Mouse (Mus musculus) brain, embryonic 18.5 days (tissue): ENCODE results near the gene Asb18.

Experiments used
- DNase-seq: peaks from one replicate; pipeline ENCODE4 v3.0.0-alpha.2; 2012; ENCODE audit warnings: low read depth, low spot score

The Asb18 gene

GRCm38 (mm10) chr1:89933028-89933427, 81.4 kb downstream of the Asb18 start:
- no peak for DNase-seq

DNA sequence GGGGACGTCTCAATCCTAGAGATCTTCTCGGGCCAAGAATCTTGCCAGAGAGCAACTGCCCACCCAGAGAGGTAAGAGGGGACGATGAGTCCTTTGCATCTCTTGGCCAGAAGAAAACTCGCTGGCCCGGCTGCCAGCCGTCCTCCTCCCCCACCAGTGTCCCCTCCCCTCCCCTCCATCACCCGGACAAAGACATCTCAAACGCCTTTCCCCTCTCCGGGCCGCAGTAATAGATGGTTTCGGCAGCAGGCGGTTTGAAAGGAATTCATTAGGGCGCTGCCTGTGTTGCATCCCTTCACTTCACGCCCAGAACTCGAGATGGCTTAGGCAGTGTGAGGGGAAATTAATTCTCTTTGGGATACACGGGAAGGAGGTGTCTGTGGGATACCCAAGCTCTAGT, 81.8 kb downstream of the Asb18 start:
- DNase-seq = no peak

DNA sequence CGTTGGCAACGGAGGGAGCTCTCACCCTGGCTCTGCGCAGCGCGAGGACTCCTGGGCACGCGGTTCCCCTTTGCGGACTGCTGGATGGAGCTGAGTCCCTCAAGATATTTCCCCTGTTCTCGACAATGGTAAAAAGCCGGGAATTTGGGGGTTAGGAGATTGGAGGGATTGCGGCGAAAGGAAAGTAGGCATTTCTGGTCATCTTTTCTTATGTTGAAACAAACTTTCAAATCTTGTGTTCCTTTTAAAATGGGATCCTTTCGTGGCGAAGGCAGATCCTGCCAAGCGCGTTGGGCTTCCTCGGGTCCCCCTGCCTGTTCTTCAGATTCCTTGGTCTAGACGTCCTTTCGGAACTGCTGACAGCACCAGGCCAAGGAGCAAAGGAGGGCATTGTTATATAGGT, 82.4 kb downstream of the Asb18 start:
- no peak for DNase-seq

- no peak for DNase-seq
Measured at GRCm38 (mm10) chr1:89931120-89931519, 83.3 kb downstream of the Asb18 start, which contains the start of gene Gbx2. Gene Gbx2 (minus strand): TSS chr1:89931179.

GRCm38 (mm10) chr1:89930551-89930950, 83.9 kb downstream of the Asb18 start:
- DNase-seq = no peak

DNA sequence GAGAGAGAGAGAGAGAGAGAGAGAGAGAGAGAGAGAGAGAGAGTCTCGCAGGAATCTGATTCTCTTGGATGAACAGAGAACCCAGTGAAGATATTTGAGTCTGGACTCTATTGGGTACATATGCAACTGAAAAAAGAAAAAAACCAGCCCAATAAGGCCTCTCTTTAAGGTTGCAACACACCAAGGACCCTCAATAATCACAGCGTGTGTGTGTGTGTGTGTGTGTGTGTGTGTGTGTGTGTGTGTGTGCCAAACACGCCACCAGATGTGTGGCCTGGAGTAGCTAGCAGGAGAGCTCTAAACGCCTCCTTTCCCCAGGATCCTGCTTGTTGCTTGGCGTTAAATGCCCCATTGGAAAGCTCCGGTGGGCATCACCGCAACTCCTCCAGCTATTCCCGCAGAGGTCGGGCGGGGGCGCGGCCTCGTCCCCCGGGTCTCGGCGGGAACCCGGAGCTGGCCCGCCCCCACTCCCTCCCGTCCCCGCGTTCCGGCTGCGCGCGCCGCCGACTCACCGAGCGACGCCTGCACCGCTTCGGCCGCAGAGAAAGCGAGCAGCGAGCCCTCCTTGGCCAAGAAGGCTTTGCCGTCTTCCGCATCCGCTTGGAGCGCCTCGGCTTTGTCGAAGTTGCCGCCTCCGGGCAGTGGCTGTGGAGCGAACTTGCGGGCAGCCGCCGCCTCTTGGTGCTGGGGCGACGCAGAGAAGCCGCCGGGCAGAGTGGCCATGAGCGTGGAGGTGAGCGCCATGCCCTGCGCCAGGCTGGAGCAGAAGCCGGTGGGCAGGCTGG, 84.6 kb downstream of the Asb18 start:
- DNase-seq = no peak

- DNase-seq = no peak
Measured at GRCm38 (mm10) chr1:89929181-89929580, 85.3 kb downstream of the Asb18 start.

- no peak for DNase-seq
Measured at GRCm38 (mm10) chr1:89928676-89929075, 85.8 kb downstream of the Asb18 start.

GRCm38 (mm10) chr1:89927061-89927661, 87.3 kb downstream of the Asb18 start:
- no peak for DNase-seq

DNA sequence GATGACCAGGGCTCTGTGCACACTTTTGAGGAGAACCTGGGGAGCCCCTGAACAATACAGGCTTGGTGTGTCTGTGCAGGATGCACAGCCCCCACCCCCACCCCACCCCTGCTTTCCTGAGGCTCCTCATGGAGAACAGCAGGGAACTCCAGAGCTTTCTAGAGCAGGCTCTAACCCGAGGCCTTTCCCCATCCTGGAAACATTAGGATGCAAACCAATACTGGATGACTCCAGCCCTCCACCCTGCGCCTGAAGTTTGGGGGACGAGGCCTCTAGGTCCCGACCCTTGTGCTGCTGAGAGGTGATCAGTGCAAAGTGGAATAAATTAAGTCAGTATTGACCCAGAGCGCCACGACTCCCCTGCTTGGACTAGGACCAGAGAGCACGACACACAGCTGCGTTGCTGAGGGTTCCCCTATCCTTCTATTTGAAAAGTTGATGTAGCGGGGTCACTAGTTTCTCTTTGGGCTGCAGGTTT, 87.8 kb downstream of the Asb18 start:
- no peak for DNase-seq

- no peak for DNase-seq
Measured at GRCm38 (mm10) chr1:89925501-89926190, 88.8 kb downstream of the Asb18 start.

DNA sequence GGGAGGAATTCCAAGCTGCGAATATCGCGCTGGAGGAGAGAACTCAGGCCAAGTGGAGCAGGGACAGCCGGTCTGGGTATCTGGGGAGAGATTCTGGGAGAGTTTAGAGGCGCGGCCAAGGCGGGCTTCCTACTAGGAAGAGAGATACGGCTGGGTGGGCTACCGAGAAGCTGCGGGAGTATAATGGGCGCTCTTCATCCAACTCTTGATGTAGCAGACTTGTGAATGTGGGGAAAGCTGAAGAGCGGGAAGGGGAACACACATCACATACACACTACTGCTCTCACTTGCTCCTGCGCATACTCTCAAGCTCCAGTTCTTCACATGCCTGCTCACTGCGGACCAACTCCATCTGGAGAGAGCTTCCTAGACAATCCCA, 90.8 kb downstream of the Asb18 start:
- DNase-seq = no peak

DNA sequence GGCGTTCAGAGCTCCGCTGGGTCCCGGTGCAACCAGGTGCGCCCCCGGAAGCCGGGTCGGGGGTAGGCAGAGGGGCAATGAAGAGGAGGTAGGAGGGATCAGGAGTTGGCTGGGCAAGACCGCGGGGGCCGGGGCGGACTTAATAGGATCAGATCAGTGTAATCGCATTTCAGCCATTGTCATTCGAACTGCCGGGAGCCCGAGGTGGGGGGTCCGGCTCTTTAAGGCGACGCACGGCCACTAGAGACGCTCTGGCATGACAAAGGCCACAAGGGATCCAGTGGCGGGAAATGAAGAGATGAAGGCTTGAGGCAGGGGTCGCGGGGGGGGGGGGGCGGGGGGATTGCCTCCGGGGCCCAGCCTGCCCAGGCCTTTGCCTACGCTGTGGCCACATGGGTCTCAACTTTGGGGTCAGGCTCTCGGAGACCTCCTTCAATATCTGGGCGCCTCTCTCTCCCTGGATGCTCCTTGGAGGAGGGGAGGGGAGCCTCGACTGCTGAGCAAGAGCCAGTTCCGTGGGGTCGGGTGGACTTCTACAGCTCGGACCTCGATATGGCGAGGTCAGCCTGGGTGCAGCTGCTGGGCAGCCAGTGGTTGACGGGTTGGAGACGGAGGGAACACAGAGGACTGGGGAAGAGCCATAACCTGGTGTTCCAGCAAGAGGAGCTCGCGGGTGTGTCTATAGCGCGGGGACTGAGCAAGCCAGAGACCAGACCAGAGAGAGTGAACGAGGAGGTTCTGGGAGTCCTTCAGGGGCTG, 91.4 kb downstream of the Asb18 start:
- no peak for DNase-seq

DNA sequence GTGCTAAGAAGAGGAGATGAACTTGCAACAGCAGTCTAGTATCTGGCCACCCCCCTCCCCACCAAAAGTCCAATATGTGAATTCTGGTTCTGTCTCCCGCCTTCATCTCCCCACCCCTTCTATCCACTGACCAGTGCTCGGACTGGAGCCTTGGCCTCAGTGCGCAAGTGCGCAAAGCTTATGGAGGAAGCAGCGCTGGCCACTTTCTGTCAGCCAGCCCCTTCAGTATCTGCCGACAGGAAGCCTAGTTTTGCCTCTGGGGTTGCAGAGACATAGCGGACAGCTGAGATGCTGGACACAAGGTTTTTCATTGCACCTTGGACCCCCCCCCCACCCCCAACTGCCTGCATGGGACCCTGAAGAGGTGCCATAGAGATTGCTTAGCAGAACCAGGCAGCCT, 92.2 kb downstream of the Asb18 start:
- DNase-seq = no peak

GRCm38 (mm10) chr1:89921806-89922205, 92.7 kb downstream of the Asb18 start:
- no peak for DNase-seq

GRCm38 (mm10) chr1:89919206-89919605, 95.3 kb downstream of the Asb18 start:
- no peak for DNase-seq

DNA sequence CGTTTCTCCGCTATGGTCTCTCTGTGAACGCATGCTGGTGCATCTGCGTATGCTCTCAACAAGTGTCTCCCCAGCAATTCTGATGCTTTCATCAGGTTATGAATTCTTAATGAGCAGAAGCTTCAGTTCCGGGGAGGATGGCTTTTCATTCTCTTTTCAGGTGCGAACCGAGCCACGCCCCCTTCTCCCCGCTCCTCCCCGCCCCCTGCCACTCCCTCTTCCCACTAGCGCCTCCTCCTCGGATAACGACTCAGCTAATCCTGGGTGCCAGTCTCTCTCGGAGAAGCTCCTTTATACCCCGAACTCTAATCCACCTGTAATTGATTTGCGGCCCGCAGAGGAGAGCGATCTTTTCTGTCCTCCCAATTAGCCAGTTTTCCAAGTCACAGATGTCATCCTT, 96.4 kb downstream of the Asb18 start:
- DNase-seq = no peak

- no peak for DNase-seq
Measured at GRCm38 (mm10) chr1:89913611-89914010, 100.9 kb downstream of the Asb18 start.

GRCm38 (mm10) chr1:89912392-89912791, 102.1 kb downstream of the Asb18 start:
- no peak for DNase-seq

DNA sequence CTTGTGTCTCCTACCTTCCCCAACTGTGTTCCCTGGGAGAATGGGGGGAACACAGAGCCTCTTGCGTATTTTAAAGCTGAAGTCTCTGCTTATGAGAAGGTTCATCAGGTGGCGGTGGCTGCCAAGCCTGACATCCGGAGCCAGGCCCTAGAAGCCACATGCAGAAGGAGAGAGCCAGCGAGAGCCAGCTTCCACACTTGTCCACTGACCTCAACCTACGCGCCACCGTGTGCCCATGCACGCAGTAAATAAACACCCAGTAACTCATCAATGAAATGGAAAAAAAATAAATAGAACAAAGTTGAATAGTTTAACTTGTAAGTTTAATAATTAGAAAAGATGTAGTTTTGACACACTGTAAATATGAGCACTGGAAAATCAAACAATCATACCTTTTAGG, 104.7 kb downstream of the Asb18 start:
- no peak for DNase-seq

DNA sequence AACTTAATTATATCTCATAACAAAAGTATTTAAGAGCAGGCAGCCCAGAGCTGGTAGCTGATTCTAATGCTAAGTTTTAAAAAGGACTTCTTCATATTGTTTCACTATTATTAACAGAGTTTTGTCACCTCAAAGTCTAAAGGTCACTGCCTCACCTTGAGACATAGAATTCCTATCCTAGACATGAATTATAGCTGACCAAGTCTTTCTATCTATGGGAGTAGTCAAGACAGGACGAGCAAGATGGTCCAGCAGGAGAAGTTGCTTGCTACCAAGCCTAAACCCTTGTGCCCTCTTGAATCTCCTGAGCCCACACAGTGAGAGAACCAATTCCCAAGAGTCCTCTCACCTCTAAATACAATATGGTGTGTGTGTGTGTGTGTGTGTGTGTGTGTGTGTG, 111.8 kb downstream of the Asb18 start:
- DNase-seq = no peak

GRCm38 (mm10) chr1:89902236-89902635, 112.2 kb downstream of the Asb18 start:
- DNase-seq = no peak
